Mouse (Mus musculus): ENCODE measurements around the gene Hsf5.
A peak's percentile ranks its signal among the peaks of the same experiment; 100 is the strongest.

Gene Hsf5

DNA sequence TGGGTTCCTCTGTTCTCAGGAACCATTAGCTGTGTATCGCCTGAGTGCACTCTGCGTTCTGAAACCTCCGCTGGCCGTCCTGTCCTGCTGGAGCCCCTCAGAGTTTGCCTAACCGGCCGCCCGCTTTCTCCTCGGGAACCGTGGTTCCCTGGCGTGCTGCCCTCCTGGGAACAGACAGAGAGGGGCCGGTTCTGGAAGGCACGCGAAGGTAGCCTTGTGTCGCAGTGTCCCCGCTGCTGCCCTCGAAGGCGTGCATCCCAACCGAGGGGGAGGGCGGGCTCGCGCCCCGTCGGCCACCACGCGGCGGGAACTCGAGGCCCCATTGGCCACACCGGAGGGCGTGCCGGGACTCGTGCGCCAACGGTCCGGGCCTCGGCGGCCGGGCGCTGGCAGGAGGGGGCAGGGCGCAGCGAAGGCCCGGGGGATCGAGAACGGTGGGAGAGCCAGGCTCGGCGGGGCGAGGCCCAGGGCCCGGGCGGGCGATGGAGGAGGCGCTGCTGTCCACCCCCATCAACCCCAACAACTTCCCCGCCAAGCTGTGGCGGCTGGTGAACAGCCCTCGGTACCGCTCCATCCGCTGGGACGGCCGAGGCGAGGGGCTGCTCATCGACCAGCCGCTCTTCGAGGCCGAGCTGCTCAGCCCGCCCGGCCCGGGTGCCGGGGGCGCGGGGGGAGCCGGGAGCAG is at the start of gene Hsf5:
Gene Hsf5 (plus strand): TSS at position 375 of the 685 bp plus-strand sequence.
- no peak for DNase-seq (ENCODE audit: low read depth, low spot score)

DNA sequence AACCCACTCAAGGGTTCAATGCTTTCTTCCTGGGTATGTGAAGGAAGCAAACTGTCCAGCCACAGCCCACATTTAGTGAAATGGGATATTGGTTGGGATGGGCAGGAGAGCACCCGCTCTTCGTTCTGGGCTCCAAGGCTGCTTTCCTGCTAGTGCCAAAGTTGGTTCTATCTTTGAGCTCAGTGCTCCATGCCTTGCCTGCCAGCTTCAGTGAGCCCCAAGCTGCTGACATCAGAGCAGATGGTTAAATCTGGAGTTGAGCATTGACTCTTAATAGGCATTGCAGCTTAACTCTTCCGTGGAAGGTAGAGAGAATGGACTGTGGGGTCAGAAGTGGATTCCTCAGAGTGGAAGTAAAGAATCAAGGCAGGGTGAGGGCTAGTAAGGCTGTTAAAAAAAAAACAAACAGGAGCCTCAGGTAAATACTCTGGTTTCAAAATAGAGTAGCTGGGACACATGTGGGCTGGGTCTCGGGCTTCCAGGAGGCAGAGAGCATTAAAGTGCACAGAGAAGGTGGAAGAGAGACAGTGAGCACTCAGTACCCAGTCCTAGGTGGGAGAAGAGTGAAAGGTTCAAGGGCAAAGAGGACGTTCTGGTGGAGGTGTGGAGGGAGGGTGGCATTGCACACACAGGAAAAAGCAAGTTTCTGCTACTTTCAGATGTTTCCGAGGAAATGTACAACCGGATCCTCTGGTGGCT is 48.6 kb upstream of the Hsf5 start, which contains the start of gene Sept4:
Gene Sept4 (plus strand): TSS at position 649 of the 699 bp plus-strand sequence.
- no peak for DNase-seq (ENCODE audit: low read depth, low spot score)

DNA sequence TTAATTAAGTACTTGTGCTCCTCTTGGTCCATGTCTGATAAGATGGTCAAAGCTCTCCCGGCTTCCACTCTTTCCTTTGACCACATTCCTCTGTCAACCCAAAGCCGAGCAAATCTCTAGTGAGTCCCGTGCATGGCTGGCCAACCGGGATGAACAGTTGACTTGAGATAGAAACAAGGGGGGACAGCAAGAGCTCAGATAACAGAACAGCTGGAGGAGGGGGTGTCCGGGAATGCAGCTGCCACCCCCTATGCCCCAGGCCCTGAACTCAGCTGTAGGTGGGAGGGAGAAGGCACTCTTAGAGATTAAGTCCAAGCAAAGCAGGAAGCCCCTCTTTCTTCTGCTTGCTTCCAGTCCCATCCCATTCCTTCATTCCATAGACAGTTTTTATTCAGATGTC is 46.2 kb upstream of the Hsf5 start:
- no peak for DNase-seq (ENCODE audit: low read depth, low spot score)

DNA sequence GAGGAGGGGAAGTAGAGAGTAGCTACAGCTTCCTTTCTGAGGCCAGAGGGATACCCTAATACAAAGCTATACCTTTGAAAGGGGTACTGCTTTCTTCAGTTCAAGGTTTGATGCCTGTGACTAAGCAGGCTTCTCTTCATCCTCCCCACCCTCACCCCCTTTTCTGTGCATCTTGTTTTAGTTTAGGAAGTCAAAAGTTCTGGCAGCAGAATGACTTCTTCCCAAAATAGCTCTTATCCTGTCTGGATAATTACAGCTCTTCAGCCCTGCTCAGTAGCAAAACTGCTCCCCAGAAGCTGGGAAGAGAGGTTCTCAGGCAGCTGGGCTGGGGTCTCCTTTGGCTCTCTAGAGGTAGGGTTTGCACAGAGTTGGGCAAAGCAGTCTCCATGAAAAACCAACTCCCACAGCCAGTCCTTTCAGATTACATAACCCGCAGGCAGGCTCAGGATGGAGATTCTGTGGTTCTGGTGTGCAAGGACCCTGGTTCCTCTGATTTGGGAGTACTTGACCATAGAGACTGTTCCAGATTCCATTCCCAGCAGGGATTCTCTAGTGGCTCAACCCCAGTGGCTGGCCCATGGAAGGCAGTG is 45.5 kb upstream of the Hsf5 start:
- no peak for DNase-seq (ENCODE audit: low read depth, low spot score)

DNA sequence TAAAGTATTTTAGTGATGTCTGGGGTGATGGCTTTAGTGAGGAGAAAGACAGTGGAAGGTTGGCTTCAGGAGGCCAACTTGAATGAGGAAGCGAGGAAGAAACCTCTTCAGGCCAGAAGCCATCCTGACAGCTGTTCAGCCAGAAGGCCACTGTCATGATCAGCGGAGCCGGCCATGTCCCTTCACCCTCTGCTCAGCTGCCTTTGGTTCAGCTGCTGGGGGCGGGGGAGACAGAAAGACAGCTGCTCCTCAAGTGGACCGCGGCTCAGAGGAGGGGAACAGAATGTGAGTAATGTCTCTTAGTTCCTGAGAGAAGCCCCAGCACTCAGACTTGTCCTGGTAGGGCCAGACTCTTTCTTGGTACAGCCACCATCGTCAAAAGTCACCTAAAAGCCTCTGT is 43.2 kb upstream of the Hsf5 start:
- DNase-seq (ENCODE audit: low read depth, low spot score): no peak

DNA sequence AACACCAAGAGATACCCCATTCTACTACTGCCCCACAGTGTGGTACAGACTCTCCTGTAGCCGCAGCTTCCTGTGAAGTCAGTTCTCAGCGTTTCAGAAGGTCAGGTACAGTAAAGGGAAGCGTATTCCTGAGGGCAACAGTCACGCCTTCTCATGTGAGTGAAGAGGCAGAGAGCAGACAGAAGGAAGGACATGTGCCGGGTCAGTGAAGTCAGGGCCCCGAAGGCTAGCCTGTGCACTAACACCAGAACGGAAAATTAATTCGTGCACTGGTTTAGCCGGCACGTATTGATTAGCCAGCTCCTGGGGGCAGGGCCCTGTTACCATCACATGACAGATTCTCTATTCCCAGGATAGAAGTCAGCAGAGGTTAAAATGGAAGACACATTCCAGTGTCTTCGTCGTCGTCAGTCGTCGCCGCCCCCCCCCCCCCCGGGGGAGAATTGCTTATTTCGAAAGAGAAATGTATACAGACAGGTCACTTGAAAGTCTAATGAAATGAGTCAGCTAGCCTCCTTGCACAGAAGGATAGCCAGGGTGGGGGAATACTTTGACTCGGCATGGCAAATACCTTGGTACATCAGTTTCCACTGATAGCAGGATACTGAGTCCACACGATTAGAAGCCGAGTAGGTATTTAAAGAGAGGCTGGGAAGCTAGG is 42.3 kb upstream of the Hsf5 start:
- no peak for DNase-seq (ENCODE audit: low read depth, low spot score)

DNA sequence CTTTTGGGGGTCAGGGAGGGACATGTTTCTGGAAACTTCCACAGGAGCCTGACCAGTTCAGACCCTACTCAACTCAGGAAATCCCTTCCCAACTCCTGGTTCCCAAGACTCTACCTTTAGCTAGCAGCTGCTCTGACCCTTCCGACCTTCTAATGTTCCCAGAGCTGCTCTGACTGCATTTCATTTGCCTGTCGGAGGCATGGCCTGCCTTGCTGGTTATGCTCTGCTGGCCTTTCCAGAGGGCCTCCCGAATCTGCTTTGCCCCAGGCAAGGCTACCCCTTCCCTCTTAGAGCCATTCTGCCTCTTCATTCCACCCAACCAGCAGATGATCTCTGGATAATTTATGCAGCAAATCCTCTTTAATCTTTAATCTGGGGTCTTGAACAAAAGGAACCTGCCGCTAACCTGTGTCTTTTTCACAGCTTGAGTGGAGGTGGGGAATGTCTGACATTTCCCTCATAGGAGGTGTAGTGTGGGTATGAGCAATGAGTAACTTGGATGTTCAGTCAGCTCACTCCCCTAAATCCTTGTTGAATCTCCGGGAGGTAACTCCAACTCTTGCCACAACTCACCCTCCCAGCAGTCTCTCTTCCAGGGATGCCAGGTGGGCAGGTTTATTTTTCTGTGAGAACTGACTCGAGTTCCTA is 39.2 kb upstream of the Hsf5 start:
- DNase-seq (ENCODE audit: low read depth, low spot score): no peak

DNA sequence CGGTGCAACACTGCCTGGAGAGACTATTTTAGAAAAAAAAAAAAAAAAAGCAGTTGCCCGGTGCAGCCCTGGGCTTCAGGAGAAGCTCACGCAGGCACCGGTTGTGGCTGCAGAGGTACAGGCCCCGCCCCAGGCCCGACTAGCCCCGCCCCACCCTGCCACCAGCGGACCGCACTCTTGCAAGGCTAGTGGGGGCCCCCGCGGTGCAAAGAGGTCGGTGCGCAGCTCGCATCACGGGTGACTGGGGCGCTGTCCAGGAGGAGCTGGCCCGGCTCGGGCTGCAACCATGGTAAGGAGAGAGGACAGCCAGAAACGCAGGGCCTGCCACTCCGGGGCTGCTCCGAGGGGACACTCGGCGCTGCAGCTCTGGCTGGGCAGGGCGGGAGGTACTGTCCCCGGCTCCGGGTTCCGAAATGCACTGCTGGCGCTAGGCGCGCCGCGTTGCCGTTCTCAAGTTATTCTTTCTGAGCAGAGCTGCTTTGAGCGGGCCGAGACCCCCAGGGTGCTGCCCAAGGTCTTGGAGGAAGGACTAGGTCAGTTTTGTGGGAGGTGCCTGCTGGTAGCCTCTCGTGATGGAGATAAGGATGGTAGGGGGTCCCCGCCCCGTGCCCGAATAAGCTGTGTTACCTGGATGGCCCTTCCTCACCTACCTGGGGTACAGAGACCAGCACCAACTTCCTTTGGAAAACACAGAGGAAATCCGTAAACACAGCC is 38.6 kb upstream of the Hsf5 start:
- peak; percentile 29 for DNase-seq (ENCODE audit: low read depth, low spot score)

DNA sequence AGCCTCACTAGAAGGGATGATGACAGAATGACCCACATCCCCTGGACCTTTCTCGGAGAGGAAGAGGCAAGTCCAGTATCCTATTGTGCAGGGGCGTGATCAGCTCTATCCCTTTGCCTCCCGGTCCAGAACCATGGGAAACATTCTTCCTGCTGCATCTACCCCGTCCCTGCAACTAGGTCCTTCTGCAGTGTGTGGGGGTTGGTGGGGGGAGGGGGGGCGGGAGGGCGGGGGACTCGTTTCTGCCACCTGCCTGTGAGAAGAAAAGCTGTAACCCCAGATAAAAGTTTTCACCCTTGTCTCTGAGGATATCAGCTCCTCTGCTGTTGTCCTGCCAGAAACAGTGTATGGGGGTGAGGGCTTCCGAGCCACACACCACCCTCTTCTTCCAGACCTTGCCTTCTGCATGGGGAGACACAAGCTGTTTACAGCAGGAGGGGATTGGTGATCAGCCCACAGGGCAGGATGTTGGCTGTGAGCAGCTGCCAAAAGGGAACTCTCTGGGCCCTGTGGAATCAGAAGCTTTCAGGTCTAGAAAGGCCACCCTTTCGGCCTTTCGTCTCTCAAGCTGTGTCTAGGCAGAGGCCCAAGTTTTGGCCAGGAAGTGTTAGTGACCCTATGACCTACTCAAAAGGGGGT is 37.9 kb upstream of the Hsf5 start:
- no peak for DNase-seq (ENCODE audit: low read depth, low spot score)

DNA sequence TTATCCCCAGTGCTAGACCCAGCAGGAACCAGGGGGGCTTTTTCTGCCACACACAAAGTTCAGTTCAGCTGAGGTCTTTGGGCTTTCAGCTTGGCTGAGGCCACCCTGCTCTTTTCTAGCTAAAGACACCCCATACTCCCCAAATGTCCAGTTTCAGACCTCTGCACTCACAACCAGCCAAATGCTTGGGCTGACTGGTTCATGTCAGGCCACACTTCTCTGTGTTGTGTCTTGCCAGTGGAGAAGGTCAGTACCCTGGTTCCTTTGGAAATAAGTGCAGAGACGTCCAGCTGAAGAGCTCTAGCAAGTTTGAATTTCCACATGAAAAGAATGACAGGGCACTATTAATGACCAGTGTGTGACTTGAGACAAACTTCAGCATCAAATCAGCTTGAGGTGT is 37.3 kb upstream of the Hsf5 start:
- DNase-seq (ENCODE audit: low read depth, low spot score): no peak

DNA sequence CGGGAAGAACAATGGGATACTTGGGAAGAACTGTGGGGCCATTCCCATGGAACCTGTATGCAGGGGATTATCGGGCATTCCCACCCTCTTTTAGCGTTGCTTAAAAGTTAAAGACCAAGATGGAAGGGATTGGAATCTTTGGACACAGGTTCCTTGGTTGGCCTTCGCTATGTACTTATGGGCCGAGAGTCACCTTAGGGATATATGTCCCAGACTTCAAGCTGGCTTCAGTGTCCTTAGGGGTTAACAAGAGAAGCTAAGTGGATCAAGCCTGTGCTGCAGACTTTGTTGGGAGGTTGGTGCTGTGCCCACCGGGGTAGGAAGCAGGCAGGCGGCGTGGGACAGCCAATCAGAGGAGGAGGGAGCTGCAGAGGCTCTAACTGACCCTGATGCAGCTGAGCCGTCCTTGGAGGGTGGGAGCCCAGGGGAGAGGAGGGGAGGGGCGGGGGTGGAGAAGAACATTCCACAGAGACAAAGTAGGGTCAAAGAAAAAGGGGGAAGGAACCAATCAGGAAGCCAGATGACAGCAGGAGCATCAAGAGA is 36.4 kb upstream of the Hsf5 start:
- no peak for DNase-seq (ENCODE audit: low read depth, low spot score)

DNA sequence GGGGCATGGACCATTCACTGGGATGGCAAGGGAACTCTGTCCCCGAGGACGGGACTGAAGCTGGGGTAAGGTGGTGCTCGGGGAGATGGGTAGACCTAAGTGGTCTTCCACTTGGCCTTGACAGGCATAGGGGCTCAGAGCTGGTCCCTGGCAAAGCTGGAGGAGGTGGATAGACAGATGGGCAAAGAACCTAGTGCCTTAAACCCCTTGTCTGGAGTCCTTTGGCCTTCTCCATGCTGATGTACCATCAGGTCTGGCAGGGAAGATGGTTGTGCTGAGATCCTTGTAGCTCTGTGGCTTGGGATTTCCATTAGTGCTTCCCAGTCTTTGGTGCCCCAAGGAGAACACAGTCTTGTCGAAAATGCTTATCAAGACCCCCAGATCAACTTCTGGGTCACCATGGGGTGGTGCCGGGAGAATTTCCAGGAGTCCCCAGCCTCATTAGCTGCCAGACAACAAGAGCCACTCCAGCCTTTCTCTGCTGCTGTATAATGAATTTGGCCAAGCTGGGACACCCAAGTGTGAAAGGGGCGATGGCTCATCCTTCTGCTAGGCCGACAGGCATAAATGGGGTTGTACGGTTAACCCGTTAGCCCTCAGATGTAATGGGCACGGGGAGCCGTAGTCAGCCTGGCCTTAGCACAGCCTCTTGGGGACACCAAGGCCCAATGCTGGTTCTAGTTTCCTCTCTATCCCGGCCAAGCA is 35.7 kb upstream of the Hsf5 start:
- no peak for DNase-seq (ENCODE audit: low read depth, low spot score)

DNA sequence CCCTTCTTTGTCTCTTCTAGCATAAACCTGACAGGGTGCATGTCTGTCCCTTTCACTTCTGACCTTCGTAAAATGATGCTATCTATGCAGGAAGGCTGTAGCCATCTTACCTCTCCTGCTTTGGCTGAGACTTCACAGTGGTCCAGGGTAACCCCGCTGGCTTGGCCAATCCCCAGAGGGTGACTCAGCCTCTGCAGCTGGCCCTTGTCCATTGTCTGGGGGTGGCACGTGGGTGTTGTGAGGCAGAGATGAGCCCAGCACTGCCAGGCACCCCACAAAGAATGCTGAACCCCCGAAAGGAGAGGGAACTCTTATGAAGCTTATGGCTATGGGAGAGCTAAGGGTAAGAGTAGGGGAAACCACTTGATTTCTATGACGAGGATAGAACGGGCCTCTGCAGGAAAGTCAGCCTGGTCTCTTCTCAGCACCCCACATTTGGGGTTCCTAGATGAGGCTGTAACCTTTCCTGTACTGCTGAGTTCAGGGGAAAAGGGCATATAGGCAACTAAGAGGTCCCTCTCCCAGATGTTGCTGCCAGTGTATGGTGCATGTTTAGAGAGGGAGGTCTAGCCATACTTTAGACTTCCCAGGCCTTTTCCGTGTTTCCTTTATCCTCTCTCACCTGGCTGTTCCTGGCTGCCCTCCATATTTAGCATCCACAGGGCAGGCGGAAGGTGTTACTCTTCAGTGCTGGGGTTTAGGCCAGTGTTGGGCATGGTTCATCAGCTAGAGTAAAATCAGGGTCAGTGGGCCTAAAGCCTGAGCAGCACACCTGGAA is 34.8 kb upstream of the Hsf5 start:
- DNase-seq (ENCODE audit: low read depth, low spot score): no peak

DNA sequence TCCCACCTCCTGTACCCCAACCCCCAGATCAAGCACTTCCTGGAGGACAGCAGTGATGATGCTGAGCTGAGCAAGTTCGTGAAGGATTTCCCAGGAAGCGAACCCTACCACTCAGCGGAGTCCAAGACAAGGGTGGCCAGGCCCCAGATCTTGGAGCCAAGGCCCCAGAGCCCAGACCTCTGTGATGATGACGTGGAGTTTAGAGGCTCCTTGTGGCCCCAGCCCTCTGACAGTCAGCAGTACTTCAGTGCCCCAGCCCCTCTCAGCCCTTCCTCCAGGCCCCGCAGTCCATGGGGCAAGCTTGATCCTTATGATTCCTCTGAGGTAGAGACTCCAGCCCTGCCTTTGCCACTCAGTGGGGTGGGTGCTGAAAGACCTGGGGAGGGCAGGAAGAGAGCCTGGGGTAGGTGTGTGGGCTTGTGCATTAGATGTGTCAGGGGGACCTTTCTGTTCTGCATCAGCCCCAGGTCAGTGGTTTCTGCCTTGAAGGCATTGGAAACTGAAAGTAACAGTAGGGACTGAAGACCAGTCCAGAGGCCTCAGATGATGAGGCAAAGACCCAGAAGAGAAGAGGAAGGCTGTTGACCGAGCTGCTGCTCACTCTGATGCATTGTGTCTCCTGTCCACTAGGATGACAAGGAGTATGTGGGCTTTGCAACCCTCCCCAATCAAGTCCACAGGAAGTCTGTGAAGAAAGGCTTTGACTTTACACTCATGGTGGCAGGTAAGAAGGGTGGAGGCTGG is 33.5 kb upstream of the Hsf5 start:
- no peak for DNase-seq (ENCODE audit: low read depth, low spot score)

DNA sequence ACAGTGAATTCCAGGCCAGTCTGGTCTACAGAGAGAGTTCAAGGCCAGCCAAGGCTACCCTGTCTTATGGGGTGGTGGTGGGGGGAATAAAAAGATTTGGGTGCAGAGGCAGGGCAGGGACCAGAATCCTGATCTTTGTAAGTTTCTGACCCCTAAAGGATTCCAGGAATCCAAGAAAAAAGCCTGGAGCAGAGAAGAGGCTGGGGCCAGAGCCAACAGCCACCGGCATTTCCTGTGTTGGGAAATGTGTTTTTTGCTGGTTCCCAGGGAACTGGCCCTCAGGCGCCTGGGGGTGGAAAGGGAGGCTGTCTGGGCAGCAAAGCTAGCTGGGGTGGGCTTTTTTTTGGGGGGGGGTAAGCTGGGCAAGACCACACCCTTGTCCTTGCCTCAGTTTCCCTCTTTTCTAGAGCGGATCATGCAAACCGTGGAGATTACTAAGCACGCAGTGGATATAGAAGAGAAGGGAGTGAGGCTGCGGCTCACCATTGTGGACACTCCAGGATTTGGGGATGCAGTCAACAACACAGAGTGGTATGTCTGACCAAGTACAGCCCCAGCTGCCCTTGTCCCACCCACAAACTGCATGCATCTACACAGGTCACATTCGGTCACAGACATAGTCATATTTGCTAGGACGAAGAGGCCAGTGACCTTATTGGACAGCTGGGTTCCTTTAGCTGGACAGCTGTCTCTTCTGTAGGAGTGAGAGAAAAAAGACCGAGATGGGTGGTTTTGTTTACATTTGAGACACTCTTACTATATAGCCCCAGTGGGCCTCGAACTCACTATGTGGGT is 32.1 kb upstream of the Hsf5 start:
- no peak for DNase-seq (ENCODE audit: low read depth, low spot score)

DNA sequence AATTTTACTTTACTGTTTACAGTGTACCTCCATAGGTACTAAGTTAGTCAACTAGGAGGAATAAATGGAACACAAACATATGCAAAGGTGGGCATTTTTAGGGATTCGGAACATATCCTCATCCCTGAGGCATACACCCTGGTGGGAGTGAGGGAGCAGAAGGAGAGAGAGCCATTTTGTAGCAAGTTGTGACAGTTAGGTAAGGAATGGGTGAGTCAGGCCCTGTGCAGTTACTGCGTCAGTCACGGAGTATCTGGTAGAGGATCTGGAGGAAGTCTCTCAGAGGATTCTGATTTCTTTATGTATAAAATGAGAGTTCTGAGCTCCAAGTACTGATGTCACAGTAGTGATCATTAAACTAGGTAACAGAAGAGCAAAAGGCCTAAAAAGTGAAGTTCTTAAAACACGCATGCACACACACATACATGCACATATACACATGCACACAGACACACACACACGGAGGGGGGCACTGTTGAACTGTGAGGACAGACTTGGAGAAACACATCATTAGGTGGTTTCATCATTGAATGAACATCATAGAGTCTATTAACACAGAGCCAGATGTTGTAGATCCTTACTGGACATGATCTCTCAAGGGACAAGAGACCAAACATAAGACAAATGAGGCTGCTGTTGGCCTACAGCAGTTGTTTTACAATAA is 29.6 kb upstream of the Hsf5 start:
- no peak for DNase-seq (ENCODE audit: low read depth, low spot score)

DNA sequence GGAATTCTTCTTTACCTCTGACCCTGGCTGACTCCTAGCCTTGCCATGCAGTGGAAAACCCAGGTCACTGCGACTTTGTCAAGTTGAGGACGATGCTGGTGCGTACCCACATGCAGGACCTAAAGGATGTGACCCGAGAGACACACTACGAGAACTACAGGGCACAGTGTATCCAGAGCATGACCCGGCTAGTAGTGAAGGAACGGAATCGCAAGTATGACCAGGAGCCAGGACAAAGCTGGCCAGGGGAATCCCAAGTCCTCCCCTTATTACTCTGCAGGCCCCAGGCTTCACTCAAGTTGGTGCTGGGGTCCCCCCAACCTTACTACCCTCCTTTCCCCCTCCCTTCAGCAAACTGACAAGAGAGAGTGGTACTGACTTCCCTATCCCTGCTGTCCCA is 27.4 kb upstream of the Hsf5 start:
- no peak for DNase-seq (ENCODE audit: low read depth, low spot score)
